In genomic region chr11:118490566-118491218, GRCm38 (mm10) we compare ENCODE assay signal across 8 mouse cellular contexts. TPM values are rescaled to one million over a fixed set of nuclear protein-coding genes. Genes with fewer than 3 reads are reported as not detected.
DNase-seq lines count a peak whose midpoint lies in the region; ATAC-seq and TF ChIP-seq lines count a peak whose summit lies in the region.

No protein-coding gene starts in this region.

- H3K9me3 ChIP-seq in midbrain, embryonic 10.5 days (replicated peaks): no peaks in the 10 kb centered on the region
- no peaks in the 10 kb centered on the region for H3K9me3 ChIP-seq in midbrain, embryonic 15.5 days
- H3K9me3 ChIP-seq in kidney, embryonic 14.5 days (ENCODE audit: control insufficient read depth, low read length): no peaks in the 10 kb centered on the region
- H3K9me3 ChIP-seq in lung, embryonic 14.5 days (ENCODE audit: low read depth, low read length): no peaks in the 10 kb centered on the region

- ATAC-seq in midbrain, embryonic 15.5 days (replicated peaks): no peak
- peak; percentile 41; the same call in 1 of the 2 replicates for ATAC-seq in kidney, embryonic 14.5 days (ENCODE audit: low FRiP score, low TSS enrichment)
- peak; percentile 63; the same call in 1 of the 2 replicates for ATAC-seq in lung, embryonic 14.5 days (ENCODE audit: insufficient read depth)

- WGBS in midbrain, embryonic 10.5 days: 19% methylated on average over 22 of the region's 22 CpGs
- 20% methylated on average over 22 of the region's 22 CpGs for WGBS in midbrain, embryonic 15.5 days
- 26% methylated on average over 22 of the region's 22 CpGs for WGBS in kidney, embryonic 14.5 days
- WGBS in lung, embryonic 14.5 days: 19% methylated on average over 22 of the region's 22 CpGs

- H3K4me2 ChIP-seq in midbrain, embryonic 15.5 days: no peak overlapping the region
- H3K4me2 ChIP-seq in kidney, embryonic 14.5 days (replicated peaks; ENCODE audit: low read depth, low read length): 0 out of 2 replicates have a peak overlapping the region, but pooled peaks have one; percentile 21
- peak overlapping the region; percentile 44 for H3K4me2 ChIP-seq in lung, embryonic 14.5 days

- DNase-seq in midbrain, embryonic 10.5 days (ENCODE audit: low spot score): peak; percentile 84
- DNase-seq in embryo, embryonic 11.5 days (ENCODE audit: low read depth, low spot score): peak; percentile 43
- peak; percentile 70 for DNase-seq in heart, adult 8-10 months (ENCODE audit: low spot score)
- DNase-seq in lung, embryonic 14.5 days: peak; percentile 84
- DNase-seq in ovary, postnatal 36 days (ENCODE audit: low spot score): peak; percentile 81
- DNase-seq in thymus, postnatal 4 days: peak; percentile 97

- H3K27ac ChIP-seq in midbrain, embryonic 10.5 days (replicated peaks): peak overlapping the region; percentile 78; the same call in 1 of the 2 replicates
- H3K27ac ChIP-seq in midbrain, embryonic 15.5 days: no peak overlapping the region
- no peak overlapping the region for H3K27ac ChIP-seq in kidney, embryonic 14.5 days (ENCODE audit: low read depth, low read length)
- no peak overlapping the region for H3K27ac ChIP-seq in lung, embryonic 14.5 days (ENCODE audit: low read depth)

- peak; percentile 90 for TF ChIP-seq CTCF in lung, embryonic 14.5 days (IDR thresholded peaks at IDR 0.05; ENCODE audit: low read depth)

- peaks cover 29% of the 10 kb centered on the region for H3K4me1 ChIP-seq in midbrain, embryonic 10.5 days
- peaks cover 36% of the 10 kb centered on the region for H3K4me1 ChIP-seq in midbrain, embryonic 15.5 days
- H3K4me1 ChIP-seq in kidney, embryonic 14.5 days (ENCODE audit: control insufficient read depth, insufficient read depth, low read length): peaks cover 9% of the 10 kb centered on the region; the same call in 1 of the 2 replicates
- H3K4me1 ChIP-seq in lung, embryonic 14.5 days (ENCODE audit: insufficient read depth): no peaks in the 10 kb centered on the region

- peaks cover 21% of the 10 kb centered on the region for H3K27me3 ChIP-seq in midbrain, embryonic 10.5 days (ENCODE audit: low read depth, poor library complexity, severe bottlenecking)
- no peaks in the 10 kb centered on the region for H3K27me3 ChIP-seq in midbrain, embryonic 15.5 days (replicated peaks)
- H3K27me3 ChIP-seq in kidney, embryonic 14.5 days (ENCODE audit: control insufficient read depth, insufficient read depth, low read length): no peaks in the 10 kb centered on the region
- no peaks in the 10 kb centered on the region for H3K27me3 ChIP-seq in lung, embryonic 14.5 days (ENCODE audit: insufficient read depth, low read length)

- peaks cover 19% of the 10 kb centered on the region for H3K36me3 ChIP-seq in midbrain, embryonic 10.5 days
- no peaks in the 10 kb centered on the region for H3K36me3 ChIP-seq in midbrain, embryonic 15.5 days (replicated peaks)
- peaks cover 8% of the 10 kb centered on the region; the same call in 1 of the 2 replicates for H3K36me3 ChIP-seq in kidney, embryonic 14.5 days (ENCODE audit: control insufficient read depth, insufficient read depth, low read length)
- H3K36me3 ChIP-seq in lung, embryonic 14.5 days (ENCODE audit: insufficient read depth): peaks cover 7% of the 10 kb centered on the region; the same call in 1 of the 2 replicates

- H3K4me3 ChIP-seq in midbrain, embryonic 10.5 days: peak overlapping the region; percentile 42
- no peak overlapping the region for H3K4me3 ChIP-seq in midbrain, embryonic 15.5 days
- H3K4me3 ChIP-seq in kidney, embryonic 14.5 days (ENCODE audit: low read length): no peak overlapping the region
- H3K4me3 ChIP-seq in lung, embryonic 14.5 days (ENCODE audit: low read depth, low read length): no peak overlapping the region

- no peak overlapping the region for H3K9ac ChIP-seq in midbrain, embryonic 15.5 days
- H3K9ac ChIP-seq in kidney, embryonic 14.5 days (ENCODE audit: low read depth, low read length): no peak overlapping the region
- no peak overlapping the region; the same call in 1 of the 2 replicates for H3K9ac ChIP-seq in lung, embryonic 14.5 days

RNA-seq across cellular contexts. Expression of gene Engase, which starts 14.1 kb away (rescaled TPM):
- 7.3 and 8.6 TPM in 2 replicates for polyA plus RNA-seq in midbrain, embryonic 10.5 days (2016; fragmentation: Nextera tagmentation; extraction: Ambion mirVana)
- polyA plus RNA-seq in midbrain, embryonic 15.5 days (2015; fragmentation: Nextera tagmentation; extraction: Ambion mirVana): 6.6 and 8.2 TPM in 2 replicates
- 1 to 10 TPM; 5.2 to 7.2 (median 6.6) TPM for total RNA-seq in heart, adult 8-10 months (2022)
- 3.9 and 9.7 TPM in 2 replicates for polyA plus RNA-seq in kidney, embryonic 14.5 days (2014; fragmentation: Nextera tagmentation; extraction: Ambion mirVana)
- polyA plus RNA-seq in lung, embryonic 14.5 days (2014; fragmentation: Nextera tagmentation; extraction: Ambion mirVana): 7.0 and 10.5 TPM in 2 replicates

Comparison
In these comparisons a context has a peak if more than half of its experiments do, and no peak if none do; other contexts are left out.
1. DNase-seq: peak in every context shown above with its lines; median percentile 97 in thymus, postnatal 4 days; 84 in midbrain, embryonic 10.5 days; 84 in lung, embryonic 14.5 days; 81 in ovary, postnatal 36 days; 70 in heart, adult 8-10 months; 43 in embryo, embryonic 11.5 days.